Mouse (Mus musculus): ENCODE measurements around the gene Anapc15.

GRCm38 (mm10) chr7:101834903-101835302 is 28.6 kb upstream of the Anapc15 start:
- TF ChIP-seq POLR2A (IDR thresholded peaks at IDR 0.05; ENCODE audit: insufficient read depth, low read length): no peak
- no peak for TF ChIP-seq CTCF (IDR thresholded peaks at IDR 0.05; ENCODE audit: low read depth, low read length)

Data from ES-Bruce4 (cell line).